Mouse (Mus musculus): ENCODE results near the gene Nodal. TPM values are rescaled to one million over a fixed set of nuclear protein-coding genes. Genes with fewer than 3 reads are reported as not detected.
A peak's percentile ranks its signal among the peaks of the same experiment; 100 is the strongest.

The Nodal gene
- polyA plus RNA-seq, 1 experiment from 2014 or later: not detected

DNA sequence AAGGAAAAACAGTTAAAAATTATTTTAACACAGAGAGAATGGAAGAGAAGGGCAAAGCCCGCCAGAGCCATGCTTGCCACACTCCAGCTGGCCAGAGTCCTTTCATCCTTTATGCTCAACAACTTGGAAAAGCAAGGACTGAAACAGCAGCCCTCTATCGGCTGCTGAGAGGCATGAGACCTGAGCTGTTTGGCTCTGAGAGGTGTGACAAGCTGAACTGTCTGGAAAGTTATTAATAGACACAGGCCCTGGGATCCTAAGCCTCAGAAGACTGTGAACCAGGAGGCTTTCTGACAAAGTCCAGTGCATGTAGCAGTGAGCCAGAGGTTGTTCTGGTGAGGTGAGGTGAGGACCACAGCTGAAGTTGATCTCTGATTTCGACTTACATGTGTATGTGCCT, 55.9 kb downstream of the Nodal start:
- Histone ChIP-seq H3K4me1 (peaks cover 24% of the 10 kb centered on the region), H3K36me3 (replicated peaks) (no peaks in the 10 kb centered on the region), H3K27me3 (replicated peaks; ENCODE audit: low read depth, poor library complexity, severe bottlenecking) (peaks cover 19% of the 10 kb centered on the region), H3K27ac (replicated peaks) (no peak overlapping the region), H3K4me3 (no peak overlapping the region), H3K9me3 (no peaks in the 10 kb centered on the region)
- no peak for DNase-seq (ENCODE audit: low spot score)
- WGBS: 81% methylated on average over 3 of the region's 3 CpGs

- no peak overlapping the region for H3K27ac ChIP-seq (replicated peaks)
- no peaks in the 10 kb centered on the region for H3K36me3 ChIP-seq (replicated peaks)
- H3K4me1 ChIP-seq: peaks cover 24% of the 10 kb centered on the region
- 76% methylated on average over 1 of the region's 1 CpGs for WGBS
- H3K27me3 ChIP-seq (replicated peaks; ENCODE audit: low read depth, poor library complexity, severe bottlenecking): peaks cover 19% of the 10 kb centered on the region
- no peak for DNase-seq (ENCODE audit: low spot score)
- no peaks in the 10 kb centered on the region for H3K9me3 ChIP-seq
- H3K4me3 ChIP-seq: peak overlapping the region; percentile 85; the same call in 1 of the 2 replicates
Measured at GRCm38 (mm10) chr10:61474344-61474743, 56.6 kb downstream of the Nodal start.

Other genes with a start within 250 kb of the Nodal start
- gene Tbata, start 246.0 kb upstream of the Nodal start, polyA plus RNA-seq (2016; fragmentation: Nextera tagmentation; extraction: Ambion mirVana): 0.15 and 0.36 TPM in 2 replicates
- gene Adamts14, start 144.5 kb upstream of the Nodal start, polyA plus RNA-seq (2016; fragmentation: Nextera tagmentation; extraction: Ambion mirVana): 0.40 and 0.42 TPM in 2 replicates
- gene Prf1, start 120.1 kb upstream of the Nodal start, polyA plus RNA-seq (2016; fragmentation: Nextera tagmentation; extraction: Ambion mirVana): not detected in 2 replicates
- gene Pald1, start 34.4 kb upstream of the Nodal start, polyA plus RNA-seq (2016; fragmentation: Nextera tagmentation; extraction: Ambion mirVana): 29.9 and 35.3 TPM in 2 replicates
- gene Eif4ebp2, start 34.7 kb downstream of the Nodal start, polyA plus RNA-seq (2016; fragmentation: Nextera tagmentation; extraction: Ambion mirVana): 80.9 and 86.6 TPM in 2 replicates
- 9.8 and 13.0 TPM in 2 replicates for gene Lrrc20, start 57.8 kb downstream of the Nodal start, polyA plus RNA-seq (2016; fragmentation: Nextera tagmentation; extraction: Ambion mirVana)
- gene Npffr1, start 177.5 kb downstream of the Nodal start, polyA plus RNA-seq (2016; fragmentation: Nextera tagmentation; extraction: Ambion mirVana): 0.10 and 0.11 TPM in 2 replicates
- gene Ppa1, start 230.6 kb downstream of the Nodal start, polyA plus RNA-seq (2016; fragmentation: Nextera tagmentation; extraction: Ambion mirVana): 345 and 369 TPM in 2 replicates